Mouse (Mus musculus) ES-E14 (cell line): ENCODE measurements around the gene Hyal1. TPM values are rescaled to one million over a fixed set of nuclear protein-coding genes. Genes with fewer than 3 reads are reported as not detected.

Experiments
- DNase-seq: peaks from one replicate; pipeline ENCODE4 v3.0.0-alpha.2; 2013; ENCODE audit warnings: low read depth, low spot score
- H3K27ac ChIP-seq: 2 replicates; pipeline ENCODE4 v1.5.1; 2012; ENCODE audit warnings: low read depth, mild to moderate bottlenecking, low read length, moderate library complexity, mixed read lengths; ENCODE audit not compliant: poor library complexity, insufficient read depth, severe bottlenecking
- H3K36me3 ChIP-seq: 2 replicates; pipeline ENCODE4 v1.6.1; 2012; ENCODE audit warnings: mild to moderate bottlenecking, low read length, moderate library complexity, mixed read lengths; ENCODE audit not compliant: control insufficient read depth, poor library complexity, insufficient read depth, severe bottlenecking
- H3K4me1 ChIP-seq, 2 experiments: fragments of 150-350 bp in 1 of 2; sonication (generic) in 1 of 2; 2 replicates each; pipeline ENCODE4 v1.6.1; 2012; ENCODE audit warnings: low read length in 2 of 2, mild to moderate bottlenecking in 1 of 2, mixed read lengths in 1 of 2; ENCODE audit not compliant: control insufficient read depth in 2 of 2, insufficient read depth in 2 of 2, poor library complexity in 1 of 2
- H3K4me3 ChIP-seq, 2 experiments: fragments of 150-350 bp in 1 of 2; sonication (generic) in 1 of 2; 2 replicates each; pipeline ENCODE4 v1.5.1; 2012; ENCODE audit warnings: low read length in 2 of 2, low read depth in 1 of 2, mild to moderate bottlenecking in 1 of 2, mixed read lengths in 1 of 2; ENCODE audit not compliant: insufficient read depth in 1 of 2, poor library complexity in 1 of 2, severe bottlenecking in 1 of 2
- H3K9ac ChIP-seq: 2 replicates; pipeline ENCODE4 v1.6.1; 2012; ENCODE audit warnings: low read depth, mild to moderate bottlenecking, low read length, mixed read lengths; ENCODE audit not compliant: poor library complexity, insufficient read depth, severe bottlenecking
- H3K9me3 ChIP-seq: fragments of 150-350 bp; sonication (generic); 2 replicates; pipeline ENCODE4 v1.6.1; 2012; ENCODE audit warnings: low read depth, mild to moderate bottlenecking, low read length; ENCODE audit not compliant: control insufficient read depth, insufficient read depth
- CHD2 ChIP-seq: IDR thresholded peaks from 2 replicates; pipeline ENCODE4 v1.6.1; 2014; ENCODE audit warnings: mild to moderate bottlenecking, low read depth, low read length, inconsistent platforms
- HCFC1 ChIP-seq: IDR thresholded peaks from 2 replicates; pipeline ENCODE4 v1.6.1; 2012; ENCODE audit warnings: low read length, inconsistent platforms, borderline replicate concordance; ENCODE audit not compliant: insufficient read depth
- MAFK ChIP-seq: IDR thresholded peaks from 2 replicates; pipeline ENCODE4 v1.6.1; 2014; ENCODE audit warnings: mild to moderate bottlenecking, low read depth, low read length, inconsistent platforms; ENCODE audit not compliant: insufficient read depth
- ZC3H11A ChIP-seq: IDR thresholded peaks from 2 replicates; pipeline ENCODE4 v1.6.1; 2012; ENCODE audit warnings: low read depth, mild to moderate bottlenecking, inconsistent platforms, low read length, borderline replicate concordance
- ZNF384 ChIP-seq: IDR thresholded peaks from 2 replicates; pipeline ENCODE4 v1.6.1; 2012; ENCODE audit warnings: low read depth, low read length, inconsistent platforms
- in situ Hi-C, 2 experiments: fragments of 600-800 bp; cut with MboI; formaldehyde crosslinking; loops; one replicate each; pipeline ENCODE4 v1.15.1; 2025; ENCODE audit warnings: low sequenced_read_pairs in 2 of 2, inconsistent platforms in 1 of 2; ENCODE audit not compliant: unreplicated experiment in 2 of 2
- total RNA-seq: library from RNA; depleted of rRNA; stranded (reverse); fragments of 300-350 nt; gene quantifications from 2 replicates; pipeline ENCODE4 v1.2.3, GENCODE M21; 2012; rRNA removed

The Hyal1 gene
- total RNA-seq, 1 experiment: 11.8 TPM

GRCm38 (mm10) chr9:107629901-107630425 lies 53.2 kb downstream of the Hyal1 start:
- Histone ChIP-seq H3K4me3 (peak overlapping the region; percentile 21 to 31; a peak in 3 of 4 replicates), H3K36me3 (peaks cover 5% of the 10 kb centered on the region; the same call in 1 of the 2 replicates), H3K4me1 (peaks cover 14 to 54% of the 10 kb centered on the region in 2 experiments; a peak in 3 of 4 replicates), H3K9ac (peak overlapping the region; percentile 19; the same call in 1 of the 2 replicates), H3K27ac (peak overlapping the region; percentile 69; the same call in 1 of the 2 replicates), H3K9me3 (no peaks in the 10 kb centered on the region)
- DNase-seq: no peak
- TF ChIP-seq CHD2 (no peak), MAFK (no peak), ZC3H11A (no peak), HCFC1 (no peak)
- in situ Hi-C loops: no loop called here

GRCm38 (mm10) chr9:107630576-107630975 lies 53.8 kb downstream of the Hyal1 start:
- Histone ChIP-seq H3K36me3 (peaks cover 1% of the 10 kb centered on the region; the same call in 1 of the 2 replicates), H3K4me1 (peaks cover 14 to 50% of the 10 kb centered on the region in 2 experiments; a peak in 3 of 4 replicates), H3K4me3 (peak overlapping the region; percentile 21 to 31; a peak in 2 of 4 replicates), H3K9me3 (no peaks in the 10 kb centered on the region), H3K27ac (peak overlapping the region; percentile 69; the same call in 1 of the 2 replicates), H3K9ac (peak overlapping the region; percentile 19; the same call in 1 of the 2 replicates)
- TF ChIP-seq MAFK (no peak), CHD2 (0 out of 2 replicates have a peak, but pooled peaks have one; percentile 27), ZNF384 (0 out of 2 replicates have a peak, but pooled peaks have one; percentile 11), HCFC1 (no peak; the same call in 1 of the 2 replicates), ZC3H11A (no peak)
- in situ Hi-C loops: no loop called here
- DNase-seq: peak; percentile 96

Other genes with a start within 250 kb of the Hyal1 start
- gene Hemk1, start 238.6 kb upstream of the Hyal1 start, total RNA-seq: 29.1 and 41.3 TPM in 2 replicates
- 0.45 and 0.95 TPM in 2 replicates for gene 6430571L13Rik, start 236.3 kb upstream of the Hyal1 start, total RNA-seq
- gene Cacna2d2, start 177.3 kb upstream of the Hyal1 start, total RNA-seq: 0.85 and 2.4 TPM in 2 replicates
- 42.3 and 64.3 TPM in 2 replicates for gene Tmem115, start 43.0 kb upstream of the Hyal1 start, total RNA-seq
- gene Cyb561d2, start 34.7 kb upstream of the Hyal1 start, total RNA-seq: 25.3 and 35.2 TPM in 2 replicates
- 21.2 and 30.5 TPM in 2 replicates for gene Nprl2, start 34.7 kb upstream of the Hyal1 start, total RNA-seq
- 0.37 and 0.49 TPM in 2 replicates for gene Zmynd10, start 29.6 kb upstream of the Hyal1 start, total RNA-seq
- gene Rassf1, start 25.4 kb upstream of the Hyal1 start, total RNA-seq: 25.5 and 41.4 TPM in 2 replicates
- gene Tusc2, start 13.7 kb upstream of the Hyal1 start, total RNA-seq: 14.0 and 14.2 TPM in 2 replicates
- gene Hyal2, start 9.0 kb upstream of the Hyal1 start, total RNA-seq: 68.1 and 117 TPM in 2 replicates
- gene Naa80, start 2.0 kb downstream of the Hyal1 start, total RNA-seq: 7.3 and 13.3 TPM in 2 replicates
- gene Hyal3, start 3.9 kb downstream of the Hyal1 start, total RNA-seq: 0.54 and 1.2 TPM in 2 replicates
- 66.6 and 82.7 TPM in 2 replicates for gene Ifrd2, start 10.7 kb downstream of the Hyal1 start, total RNA-seq
- 7.4 and 7.6 TPM in 2 replicates for gene Sema3b, start 32.3 kb downstream of the Hyal1 start, total RNA-seq
- gene Gnai2, start 58.4 kb downstream of the Hyal1 start, total RNA-seq: 178 and 232 TPM in 2 replicates
- 2.9 and 8.9 TPM in 2 replicates for gene Slc38a3, start 92.6 kb downstream of the Hyal1 start, total RNA-seq
- gene Gnat1, start 102.8 kb downstream of the Hyal1 start, total RNA-seq: 1.2 and 1.8 TPM in 2 replicates
- 11.5 and 11.6 TPM in 2 replicates for gene Sema3f, start 133.5 kb downstream of the Hyal1 start, total RNA-seq
- gene Rbm5, start 194.1 kb downstream of the Hyal1 start, total RNA-seq: 97.7 and 116 TPM in 2 replicates